Mouse (Mus musculus): ENCODE data around the gene Unc93b1.

Unc93b1 gene

GRCm38 (mm10) chr19:3935032-3935895, at the start of gene Unc93b1:
Unc93b1 (plus strand) TSS chr19:3935186.
- WGBS, result 12% methylated on average over 42 of the region's 42 CpGs

DNA sequence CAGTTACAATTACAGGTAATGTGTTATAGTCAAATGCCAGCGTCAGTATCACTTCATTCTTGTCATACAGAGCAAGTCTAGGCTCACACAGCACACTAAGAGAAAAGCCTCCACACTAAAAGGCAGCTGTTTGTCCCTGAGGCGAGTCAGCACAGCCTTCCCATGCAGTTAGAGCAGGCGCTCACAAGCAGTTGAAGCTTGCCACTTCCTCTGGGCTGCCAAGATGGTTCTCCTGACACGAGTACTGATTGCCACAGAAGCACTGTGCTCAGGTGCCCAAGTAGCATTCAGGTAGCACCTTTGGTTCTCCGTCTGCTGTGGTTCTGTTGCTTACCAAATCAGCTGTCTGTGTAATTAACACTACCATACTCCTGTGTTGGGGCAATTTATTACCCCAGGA, 45.9 kb upstream of the Unc93b1 start:
- 81% methylated on average over 5 of the region's 5 CpGs for WGBS

DNA sequence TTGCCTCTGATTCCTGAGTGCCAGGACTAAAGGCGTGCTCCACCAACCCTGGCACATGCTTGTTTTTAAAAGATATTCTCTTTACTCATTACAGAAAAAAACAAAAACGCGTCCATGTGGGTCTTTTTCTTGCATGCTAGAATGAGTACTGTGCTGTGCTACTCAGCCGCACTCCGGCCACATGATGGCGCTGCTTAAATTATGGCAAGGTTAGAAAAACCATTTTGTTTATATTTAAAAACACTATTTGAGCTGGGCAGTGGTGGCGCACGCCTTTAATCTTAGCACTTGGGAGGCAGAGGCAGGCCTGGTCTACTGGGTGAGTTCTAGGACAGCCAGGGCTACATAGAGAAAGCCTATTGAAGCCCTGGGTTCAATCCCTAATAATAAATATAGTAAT, 44.8 kb upstream of the Unc93b1 start:
- WGBS, result 74% methylated on average over 8 of the region's 8 CpGs

DNA sequence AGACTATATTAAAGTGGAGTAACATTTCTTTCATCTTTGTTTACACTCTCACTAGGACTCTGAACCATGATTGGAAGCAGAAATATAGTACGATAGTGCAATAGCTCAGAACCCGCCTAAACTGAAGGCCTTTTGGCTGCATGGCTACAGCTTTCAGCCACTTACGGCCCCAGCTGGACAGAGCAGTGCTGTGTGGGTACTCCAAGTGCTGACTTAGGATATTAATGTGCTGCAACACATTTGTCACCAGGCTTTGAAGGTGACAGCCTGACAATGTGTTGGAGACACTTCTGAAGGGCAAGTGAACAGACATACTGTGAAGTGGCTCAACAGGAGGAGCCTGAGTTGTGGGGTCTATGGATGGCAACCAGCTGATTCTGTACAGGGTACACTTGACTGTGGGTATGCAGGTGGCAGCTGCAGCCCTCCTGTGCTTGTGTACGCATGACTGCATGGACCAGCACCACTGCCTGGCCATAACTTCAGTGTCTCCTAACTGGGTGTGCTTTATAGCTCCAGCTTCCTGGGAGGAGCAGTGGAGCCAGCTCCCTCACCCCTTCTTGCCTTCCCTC, 41.4 kb upstream of the Unc93b1 start:
- 77% methylated on average over 4 of the region's 4 CpGs for WGBS

DNA sequence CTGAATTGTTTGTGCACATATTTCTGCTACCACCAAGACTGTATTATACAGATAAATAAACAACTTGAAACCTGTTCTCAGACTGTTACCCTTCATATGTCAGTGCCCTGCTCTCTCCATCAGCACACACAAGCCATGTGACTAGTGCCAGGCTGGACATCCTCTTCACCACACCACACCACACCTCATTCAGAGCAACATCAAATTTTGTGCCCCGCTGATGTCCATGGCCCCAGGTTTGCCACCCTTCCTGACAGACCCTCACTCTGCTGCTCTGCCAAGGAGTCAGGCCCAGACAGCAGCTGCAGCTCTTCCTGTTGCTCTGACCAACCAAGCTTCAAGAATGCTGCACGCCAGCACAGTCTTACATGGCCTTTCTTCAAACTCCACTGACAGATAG, 40.7 kb upstream of the Unc93b1 start:
- 91% methylated on average over 2 of the region's 2 CpGs for WGBS

- WGBS, result 36% methylated on average over 3 of the region's 3 CpGs
These were observed 39.8 kb upstream of the Unc93b1 start for GRCm38 (mm10) chr19:3895171-3895631.

GRCm38 (mm10) chr19:3896208-3896607, 38.8 kb upstream of the Unc93b1 start:
- 86% methylated on average over 10 of the region's 10 CpGs for WGBS

- 94% methylated on average over 5 of the region's 5 CpGs for WGBS
These were observed 37.4 kb upstream of the Unc93b1 start for GRCm38 (mm10) chr19:3897557-3897956.

GRCm38 (mm10) chr19:3898952-3899351, 36.0 kb upstream of the Unc93b1 start:
- WGBS, result 87% methylated on average over 7 of the region's 7 CpGs

DNA sequence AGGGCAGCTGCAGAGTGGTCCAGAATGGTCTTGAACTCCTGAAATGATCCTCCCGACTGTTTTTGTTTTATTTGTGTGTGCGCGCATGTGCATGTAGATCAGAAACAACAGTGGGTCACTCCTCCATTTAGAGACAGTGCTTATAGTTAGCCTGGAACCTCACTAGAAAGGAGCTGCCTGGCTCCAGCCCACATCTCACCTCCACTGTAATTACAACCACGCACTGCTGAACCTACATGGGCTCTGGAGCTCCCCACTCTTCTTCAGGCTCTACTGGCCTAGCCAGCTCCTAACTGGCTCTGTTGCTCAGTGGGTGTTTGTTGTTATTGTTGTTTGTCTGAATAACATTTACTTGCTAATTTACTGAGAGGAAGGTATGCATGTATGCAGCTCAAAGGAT, 35.4 kb upstream of the Unc93b1 start:
- 65% methylated on average over 4 of the region's 4 CpGs for WGBS

DNA sequence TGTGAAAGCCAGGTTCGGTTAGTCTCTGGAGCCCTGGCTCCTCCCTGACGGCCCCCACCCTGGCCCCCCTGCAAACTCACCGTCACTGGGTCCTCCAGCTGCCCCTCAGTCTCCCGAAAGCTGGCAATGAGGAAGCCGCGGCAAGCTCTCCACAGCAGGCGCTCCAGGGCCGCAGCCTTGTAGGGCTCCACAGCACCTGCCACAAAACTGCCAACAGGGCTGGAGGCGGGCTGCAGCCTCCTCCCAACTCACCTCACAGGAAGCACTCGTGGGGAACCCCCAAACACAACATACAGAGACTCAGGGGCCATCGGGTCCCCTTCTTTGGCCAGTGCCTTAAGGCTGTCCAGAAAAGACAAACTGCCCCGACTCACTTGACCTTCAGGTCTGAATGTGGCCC, 32.0 kb upstream of the Unc93b1 start:
- WGBS, result 85% methylated on average over 12 of the region's 12 CpGs

- WGBS, result 76% methylated on average over 25 of the region's 25 CpGs
These were observed 31.2 kb upstream of the Unc93b1 start for GRCm38 (mm10) chr19:3903648-3904362.

DNA sequence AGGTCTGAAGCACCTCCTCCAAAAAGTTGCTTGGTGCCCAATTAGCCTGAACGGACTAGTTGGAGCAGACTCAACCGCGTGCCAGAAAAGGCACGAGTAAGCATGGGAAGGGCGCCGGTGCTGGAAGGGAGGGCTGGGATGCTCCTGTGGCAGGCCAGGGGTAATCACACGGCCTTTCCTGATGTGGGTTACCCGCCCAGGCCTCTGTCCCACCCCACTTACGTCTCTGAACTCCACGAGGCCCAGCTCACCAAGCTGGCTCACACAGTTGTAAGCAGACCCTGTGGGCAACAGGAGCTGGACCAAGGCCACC, 30.7 kb upstream of the Unc93b1 start:
- WGBS, result 72% methylated on average over 10 of the region's 10 CpGs

DNA sequence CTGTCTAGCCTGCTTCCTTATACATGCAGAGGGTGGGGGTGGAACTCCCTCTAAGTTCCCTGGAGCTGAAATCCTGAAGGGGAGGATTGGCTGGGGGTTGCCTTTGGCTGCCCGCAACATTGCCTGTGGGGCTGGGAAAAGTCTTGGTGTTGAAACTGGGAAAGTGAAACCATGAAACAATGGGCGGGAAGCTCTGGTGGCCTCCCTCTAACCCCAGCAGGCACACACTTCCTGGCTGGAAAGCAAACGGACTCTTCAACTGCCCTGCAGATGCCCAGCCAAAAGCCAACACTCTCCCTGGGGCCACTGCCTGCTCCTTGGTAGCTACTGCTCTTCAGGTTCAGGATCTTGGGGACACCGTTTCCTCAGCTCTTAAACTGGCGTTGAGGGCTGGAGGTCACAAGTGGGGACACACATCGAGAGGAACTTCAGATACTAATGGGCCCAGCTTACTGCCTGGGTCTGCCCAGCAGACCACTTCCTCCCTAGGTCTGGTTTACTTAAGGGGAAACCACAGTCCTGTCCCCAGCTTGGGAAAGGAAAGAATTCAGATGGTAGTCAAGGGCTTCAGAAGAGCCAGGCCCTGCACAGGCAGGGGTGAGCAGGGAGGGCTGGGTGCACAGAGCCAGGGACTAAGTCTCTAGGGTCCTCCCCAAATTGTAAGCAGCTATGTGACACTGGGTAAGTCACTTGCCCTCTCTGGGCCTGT, 29.6 kb upstream of the Unc93b1 start:
- WGBS, result 63% methylated on average over 6 of the region's 6 CpGs

DNA sequence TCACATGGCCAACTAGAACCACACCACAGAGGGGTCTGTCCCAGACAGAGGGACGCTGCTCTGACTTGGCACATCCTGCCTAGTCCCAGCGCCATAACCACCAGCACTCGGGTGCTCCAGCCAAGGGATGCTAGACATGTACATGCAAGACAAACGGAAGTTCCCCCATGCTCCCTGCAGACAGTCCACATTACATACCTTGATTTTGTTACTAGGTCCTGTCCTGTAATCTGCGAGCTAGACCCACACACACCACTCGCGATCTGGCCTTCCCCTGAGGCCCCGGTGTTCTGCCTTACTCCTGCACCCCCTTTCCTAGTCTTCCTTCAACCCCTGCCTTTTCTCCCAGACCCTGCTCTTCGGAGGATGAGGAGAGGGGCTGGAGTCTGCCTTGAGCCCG, 28.7 kb upstream of the Unc93b1 start:
- 43% methylated on average over 10 of the region's 10 CpGs for WGBS

GRCm38 (mm10) chr19:3906795-3907786, 27.9 kb upstream of the Unc93b1 start, which contains the start of gene Tcirg1:
Tcirg1 (minus strand) TSS chr19:3907133.
- WGBS, result 6% methylated on average over 36 of the region's 36 CpGs

DNA sequence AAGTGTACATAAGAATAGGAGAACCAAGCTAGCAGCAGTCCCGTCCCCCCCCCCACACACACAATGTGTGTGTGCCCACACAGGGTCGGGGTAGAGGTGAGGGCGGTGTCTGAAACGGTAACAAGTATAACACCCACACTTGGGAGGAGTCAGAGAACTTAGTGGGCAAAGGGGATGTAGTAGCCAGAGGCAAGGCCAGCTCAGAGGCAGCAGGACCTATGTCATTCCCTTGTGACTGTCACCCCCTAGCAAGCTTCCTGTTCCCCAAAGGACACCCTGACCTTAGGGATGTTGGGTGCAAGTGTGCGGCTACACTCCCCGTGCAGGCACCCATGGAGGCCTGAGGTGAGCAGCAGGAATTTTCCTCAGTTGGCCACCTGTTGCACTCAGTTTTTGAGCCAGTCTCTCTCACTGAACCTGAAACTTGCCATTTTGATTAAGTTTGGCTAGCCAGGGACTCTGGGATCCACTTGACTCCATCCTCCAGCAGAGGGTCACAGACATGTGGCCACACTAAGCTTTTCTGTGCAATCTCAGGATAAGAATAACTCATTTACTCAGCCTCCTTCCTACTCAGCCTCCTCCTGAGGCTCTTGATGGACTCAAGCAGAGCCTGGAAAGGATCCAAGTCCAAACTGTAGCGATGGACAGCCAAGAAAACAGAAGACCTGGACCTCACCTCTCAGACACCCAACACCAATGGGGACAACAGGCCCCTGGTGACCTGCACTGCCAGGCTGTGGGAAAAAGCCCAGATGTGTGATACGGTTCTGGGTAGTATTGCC, 26.9 kb upstream of the Unc93b1 start:
- WGBS, result 66% methylated on average over 8 of the region's 8 CpGs

GRCm38 (mm10) chr19:3910206-3910605, 24.8 kb upstream of the Unc93b1 start:
- 77% methylated on average over 5 of the region's 5 CpGs for WGBS

- under 1% methylated on average over 43 of the region's 43 CpGs for WGBS
These were observed 22.4 kb upstream of the Unc93b1 start, which contains the start of gene Ndufs8 for GRCm38 (mm10) chr19:3912337-3913204. Ndufs8 (minus strand) TSS chr19:3912774.
